ENCODE assay signal across 13 mouse cellular contexts in genomic region chr7:117567653-117568340, GRCm38 (mm10).
"Had no signal": no experiment of that assay in that cellular context is flagged by ENCODE, and none has a peak within 500 bp of the region (broad histone marks: within the 10 kb centered on the region; RNA-seq: fewer than 3 reads in every experiment).

No protein-coding gene starts in this region.

- H3K4me3 ChIP-seq: limb, embryonic 15.5 days; liver, embryonic 12.5 days; midbrain, embryonic 13.5 days; neural tube, embryonic 12.5 days had no signal

- H3K36me3 ChIP-seq: limb, embryonic 15.5 days; liver, embryonic 12.5 days; midbrain, embryonic 13.5 days; neural tube, embryonic 12.5 days had no signal

- H3K27me3 ChIP-seq: limb, embryonic 15.5 days; liver, embryonic 12.5 days; neural tube, embryonic 12.5 days had no signal

- H3K9ac ChIP-seq: limb, embryonic 15.5 days; liver, embryonic 12.5 days; lung, embryonic 14.5 days; midbrain, embryonic 13.5 days; neural tube, embryonic 12.5 days had no signal

- H3K4me2 ChIP-seq: limb, embryonic 15.5 days; liver, embryonic 12.5 days; lung, embryonic 14.5 days; midbrain, embryonic 13.5 days; neural tube, embryonic 12.5 days had no signal

- H3K27ac ChIP-seq: limb, embryonic 15.5 days; liver, embryonic 12.5 days; midbrain, embryonic 13.5 days; neural tube, embryonic 12.5 days had no signal

- H3K9me3 ChIP-seq: limb, embryonic 15.5 days; liver, embryonic 12.5 days; midbrain, embryonic 13.5 days; neural tube, embryonic 12.5 days had no signal

- DNase-seq: kidney, adult 8-10 months; kidney, postnatal 36 days; layer of hippocampus, adult 9-11 months; layer of hippocampus, postnatal 36 days; lung, embryonic 14.5 days; lung, postnatal 10 days; lung, postnatal 4 days; right cerebral cortex, postnatal 14 days; thymus, postnatal 36 days had no signal

- H3K4me1 ChIP-seq: liver, embryonic 12.5 days; midbrain, embryonic 13.5 days had no signal

- ATAC-seq: liver, embryonic 12.5 days; midbrain, embryonic 13.5 days had no signal
